Mouse (Mus musculus): Measurements from ENCODE around the gene Rps21.
A peak's percentile ranks its signal among the peaks of the same experiment; 100 is the strongest.

Gene Rps21

DNA sequence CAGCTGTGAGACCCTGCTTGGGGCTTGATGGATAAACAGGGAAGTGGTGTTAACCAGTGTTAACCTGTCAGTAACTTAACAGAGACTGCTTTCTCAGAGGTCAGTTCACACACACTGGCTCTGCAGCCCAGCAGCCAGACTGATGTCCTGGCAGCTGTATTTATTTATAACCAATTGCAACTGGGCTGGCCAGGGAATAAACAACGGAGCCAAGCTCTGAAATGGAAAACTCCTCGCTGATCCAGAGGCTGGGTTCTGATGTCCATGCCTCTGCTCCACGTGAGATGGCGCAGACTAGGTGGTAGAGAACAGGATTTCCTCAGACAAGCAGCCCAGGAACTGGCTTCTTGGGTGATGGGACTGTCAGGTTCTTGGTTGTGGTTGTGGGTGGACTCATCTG lies 34.8 kb downstream of the Rps21 start:
- DNase-seq = no peak

DNA sequence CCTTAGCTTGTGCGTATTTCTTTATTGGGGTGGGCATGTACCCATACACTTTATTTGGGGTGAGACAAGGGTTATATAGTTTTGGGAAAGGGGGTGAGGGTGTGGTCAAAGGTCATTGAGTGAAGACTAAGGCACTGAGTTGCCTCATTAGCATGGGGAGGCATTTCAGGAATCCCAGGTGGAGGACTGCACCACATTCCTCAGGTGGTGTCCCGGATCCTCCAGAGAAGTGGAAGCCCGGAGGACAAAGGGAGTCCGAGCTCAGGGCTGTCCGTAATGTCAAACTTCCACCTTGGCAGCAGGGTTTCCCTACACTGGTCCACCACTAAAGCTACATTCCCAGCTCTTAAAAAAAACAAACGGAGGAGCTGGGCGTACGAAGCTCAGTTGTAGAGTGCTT lies 35.7 kb downstream of the Rps21 start:
- no peak for DNase-seq

DNA sequence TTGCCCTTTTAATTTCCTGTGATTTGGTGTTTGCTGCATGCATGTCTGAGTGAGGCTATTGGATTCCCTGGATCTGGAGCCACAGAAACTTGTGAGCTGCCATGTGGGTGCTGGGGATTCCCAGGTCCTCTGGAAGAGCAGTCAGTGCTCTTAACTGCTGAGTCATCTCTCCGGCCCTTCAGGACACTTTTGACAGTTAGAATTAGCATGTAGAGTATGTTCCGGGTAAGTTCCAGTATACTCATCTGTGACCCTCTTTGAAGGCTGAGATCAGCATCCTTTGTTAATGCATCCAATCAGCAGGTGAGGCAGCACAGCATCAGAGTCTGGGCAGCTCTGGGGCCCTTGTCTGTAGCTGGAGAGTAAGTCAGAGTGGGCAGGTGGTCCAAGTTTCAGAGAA lies 43.1 kb downstream of the Rps21 start:
- no peak for DNase-seq

DNA sequence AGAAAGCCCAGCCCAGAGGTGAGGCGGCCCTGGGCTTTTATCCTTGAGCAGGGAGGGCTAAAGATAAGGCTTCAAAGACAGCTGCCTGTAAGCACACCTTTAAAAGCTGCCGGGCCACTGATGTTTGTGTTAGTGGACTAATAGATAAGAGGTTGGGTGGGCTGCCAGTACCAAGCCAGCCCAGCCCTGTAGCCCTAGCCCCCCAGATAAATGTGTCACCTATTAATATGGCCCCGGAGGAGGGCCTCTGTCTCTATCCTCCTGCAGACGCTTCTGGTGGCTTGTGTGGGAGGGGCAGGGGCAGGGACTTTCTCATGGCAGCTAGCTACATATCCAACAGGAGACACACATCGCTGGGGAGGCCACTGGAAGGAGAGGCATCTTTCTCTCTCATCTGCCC lies 43.6 kb downstream of the Rps21 start:
- DNase-seq = no peak

DNA sequence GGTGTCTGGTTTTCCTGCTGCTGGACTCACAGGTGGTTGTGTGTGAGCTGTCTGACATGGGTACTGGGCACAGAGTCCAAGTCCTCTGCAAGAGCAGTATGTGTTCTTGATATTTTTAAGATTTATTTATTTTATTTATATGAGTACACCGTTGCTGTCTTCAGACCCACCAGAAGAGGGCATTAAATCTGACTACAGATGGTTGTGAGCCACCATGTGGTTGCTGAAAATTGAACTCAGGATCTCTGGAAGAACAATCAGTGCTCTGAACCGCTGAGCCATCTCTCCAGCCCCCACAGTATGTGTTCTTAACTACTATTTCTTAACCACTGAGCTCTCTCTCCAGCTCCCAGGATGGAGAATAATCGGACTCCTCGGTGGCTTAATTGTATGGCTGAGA lies 45.0 kb downstream of the Rps21 start:
- DNase-seq = no peak

DNA sequence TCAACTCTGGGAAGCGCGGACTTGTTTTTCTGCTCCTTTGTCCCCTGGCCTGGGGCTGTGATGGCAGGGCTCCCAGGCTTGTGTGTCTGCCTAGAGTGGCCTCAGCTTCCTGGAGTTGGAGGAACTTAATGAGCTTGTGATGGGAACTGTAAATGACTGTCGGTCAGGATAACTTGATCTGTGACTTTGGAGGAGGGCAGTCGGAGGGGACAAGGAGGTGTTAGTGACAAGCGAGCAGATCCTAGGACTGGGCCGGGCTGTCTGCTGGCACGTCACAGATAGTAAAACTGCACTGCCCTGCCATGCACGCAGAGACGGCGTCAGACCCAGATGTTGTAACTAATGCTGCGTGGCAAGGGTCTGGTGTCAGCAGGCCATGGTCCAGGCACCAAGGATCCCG lies 46.3 kb downstream of the Rps21 start:
- DNase-seq = no peak

DNA sequence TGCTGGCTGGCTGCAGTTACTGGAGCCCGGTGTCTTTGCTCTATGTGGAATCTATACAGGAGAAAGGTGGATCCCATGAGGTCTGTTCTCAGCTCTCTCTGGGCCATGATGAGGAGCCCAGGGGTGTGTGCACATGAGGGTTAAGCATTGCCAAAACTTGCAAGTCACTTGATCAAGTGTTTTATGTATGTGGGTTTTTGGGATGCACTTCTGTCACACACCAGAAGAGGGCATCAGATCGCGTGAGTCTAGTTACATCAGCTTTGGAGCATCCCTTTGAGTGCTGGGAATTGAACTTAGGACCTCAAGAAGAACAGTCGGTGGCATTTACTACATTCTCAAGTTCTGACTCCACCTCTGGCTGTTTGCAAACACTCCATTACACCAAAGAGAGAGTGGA lies 47.4 kb downstream of the Rps21 start:
- DNase-seq = no peak

DNA sequence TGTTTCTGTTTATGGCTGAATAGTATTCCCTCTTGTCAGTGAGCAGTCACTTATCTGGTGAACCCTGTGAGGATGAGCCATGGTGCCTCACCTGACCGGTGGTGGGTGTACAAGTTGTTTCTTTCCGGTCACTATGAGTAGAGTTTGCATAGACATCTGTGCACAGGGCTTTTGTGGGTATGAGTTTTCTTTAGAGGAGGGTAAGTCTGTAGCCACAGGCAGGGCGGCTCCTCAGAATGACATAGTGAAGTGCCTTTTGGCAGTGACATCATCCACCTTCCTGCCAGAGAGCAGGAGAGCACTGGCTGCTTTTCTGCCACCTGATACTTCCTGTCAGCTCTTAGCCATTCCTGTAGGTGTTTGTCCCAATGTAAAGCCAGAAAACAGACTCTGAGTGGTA lies 48.3 kb downstream of the Rps21 start:
- no peak for DNase-seq

DNA sequence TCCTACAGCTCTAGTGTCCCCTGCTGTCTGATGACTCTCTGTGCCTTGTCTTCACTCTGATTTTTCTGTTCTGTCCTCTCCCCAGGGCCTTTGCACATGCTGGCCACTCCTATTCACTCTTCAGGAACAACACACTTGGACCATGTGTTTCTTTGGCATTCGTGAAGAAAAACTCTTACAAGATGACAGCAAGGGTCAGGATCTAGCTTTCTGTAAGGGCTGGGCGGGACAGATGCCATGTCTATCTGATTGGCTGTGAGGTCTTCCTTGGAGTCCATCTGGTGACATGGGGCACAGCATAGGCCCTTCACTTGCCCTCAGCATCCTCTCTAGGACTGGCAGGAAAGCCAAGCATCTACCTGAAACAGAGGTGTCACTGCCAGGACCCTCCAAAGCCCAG lies 48.8 kb downstream of the Rps21 start:
- no peak for DNase-seq

DNA sequence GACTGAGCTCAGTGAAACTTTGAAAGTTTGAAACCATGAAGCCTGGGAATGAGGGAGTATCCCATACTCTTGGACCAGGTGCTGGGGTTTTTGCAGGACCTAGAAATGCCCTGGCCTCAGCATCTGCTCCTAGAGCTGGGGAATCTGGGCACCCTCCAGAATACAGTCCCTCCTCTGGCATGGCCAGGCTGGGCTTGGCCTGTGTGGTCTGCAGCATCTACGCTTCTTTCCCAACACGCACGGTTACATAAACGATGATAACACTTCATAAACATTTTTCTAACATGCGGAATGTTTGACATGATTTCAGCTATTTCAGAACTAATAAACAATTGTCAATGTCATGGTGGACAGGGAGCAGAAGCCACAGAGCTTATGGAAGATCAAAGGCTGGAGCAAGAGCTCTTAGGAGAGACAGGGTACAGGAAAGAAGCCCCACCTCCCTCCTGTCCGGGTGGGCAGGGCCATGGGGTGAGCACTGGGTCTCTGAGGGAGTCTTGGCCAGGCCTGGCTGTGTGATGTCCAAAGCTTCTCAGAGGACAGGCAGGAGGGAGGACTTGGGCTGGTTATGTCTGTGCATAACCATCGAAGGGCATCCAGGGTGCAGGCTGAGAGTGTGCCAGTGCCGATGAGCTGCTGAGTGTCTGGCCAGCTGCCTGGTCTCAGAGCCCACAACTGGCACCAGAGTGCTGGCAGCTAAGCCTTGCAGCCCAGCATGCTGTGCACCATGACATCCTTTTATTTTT lies 49.4 kb downstream of the Rps21 start:
- DNase-seq = peak; percentile 24

DNA sequence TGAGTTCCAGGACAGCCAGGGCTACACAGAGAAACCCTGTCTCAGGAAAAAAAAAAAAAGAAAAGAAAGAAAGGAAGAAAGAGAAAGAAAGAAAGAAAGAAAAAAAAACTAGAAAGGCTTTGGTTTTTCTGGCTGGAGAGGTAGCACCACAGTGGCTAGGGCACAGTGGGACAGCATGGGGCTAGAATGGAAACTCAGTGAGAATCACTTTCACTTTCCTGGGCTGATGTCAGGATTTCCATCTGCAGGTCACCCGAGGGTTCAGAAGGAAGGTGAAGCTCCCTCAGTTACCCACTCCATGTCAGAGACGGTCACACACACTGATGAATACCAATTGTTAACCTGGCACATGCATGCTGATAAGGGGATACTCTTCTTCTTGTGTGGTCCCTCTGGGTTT lies 50.5 kb downstream of the Rps21 start:
- DNase-seq = no peak
